Mouse (Mus musculus): ENCODE data around the gene Ank3.
A peak's percentile ranks its signal among the peaks of the same experiment; 100 is the strongest.
"Not testable (repeated sequence)": the region's sequence is repeated elsewhere in the genome, so short reads cannot be mapped to it uniquely, and the experiment has no call there.

Gene Ank3

GRCm38 (mm10) chr10:69398763-69399590 is at the start of gene Ank3:
Ank3 (plus strand) TSS chr10:69398773.
- no peak for DNase-seq (ENCODE audit: low read depth, low spot score)

DNA sequence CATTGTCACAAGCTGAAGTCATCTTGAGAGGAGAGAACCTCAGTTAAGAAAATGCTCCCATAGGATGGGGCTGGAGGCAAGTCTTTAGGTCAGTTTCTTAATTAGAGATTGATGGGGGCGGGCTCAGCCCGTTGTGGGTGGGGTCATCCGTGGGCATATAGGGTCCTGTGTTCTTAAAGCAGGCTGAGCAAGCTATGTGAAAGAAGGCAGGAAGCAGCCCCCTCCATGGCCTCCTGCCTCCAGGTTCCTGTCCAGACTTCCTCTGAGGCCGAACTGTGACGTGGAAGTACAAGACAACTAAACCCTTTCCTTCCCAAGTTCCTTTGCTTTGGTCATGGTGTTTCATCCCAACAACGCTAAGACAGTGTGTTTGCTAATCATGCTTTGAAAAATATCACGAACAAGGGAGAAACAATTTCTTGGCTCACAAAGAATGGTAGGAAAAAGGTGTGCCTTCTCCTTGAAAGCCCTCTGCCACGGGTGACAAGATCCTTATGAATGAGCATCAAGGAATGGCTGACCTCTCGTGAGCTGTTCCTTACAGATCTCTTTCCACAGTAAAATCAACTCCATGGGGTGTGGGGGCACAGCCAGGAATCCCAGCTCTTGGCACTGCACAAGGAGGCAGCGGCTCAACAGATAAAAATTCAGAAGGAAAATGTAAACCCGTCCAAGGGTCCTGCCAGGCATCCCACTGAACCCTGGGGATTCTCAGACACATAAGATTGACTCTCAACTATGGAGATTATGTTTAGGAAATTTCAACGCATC is 47.3 kb upstream of the Ank3 start:
- DNase-seq (ENCODE audit: low read depth, low spot score): no peak

- DNase-seq (ENCODE audit: low read depth, low spot score): no peak
These were observed 46.7 kb upstream of the Ank3 start for GRCm38 (mm10) chr10:69351842-69352211.

DNA sequence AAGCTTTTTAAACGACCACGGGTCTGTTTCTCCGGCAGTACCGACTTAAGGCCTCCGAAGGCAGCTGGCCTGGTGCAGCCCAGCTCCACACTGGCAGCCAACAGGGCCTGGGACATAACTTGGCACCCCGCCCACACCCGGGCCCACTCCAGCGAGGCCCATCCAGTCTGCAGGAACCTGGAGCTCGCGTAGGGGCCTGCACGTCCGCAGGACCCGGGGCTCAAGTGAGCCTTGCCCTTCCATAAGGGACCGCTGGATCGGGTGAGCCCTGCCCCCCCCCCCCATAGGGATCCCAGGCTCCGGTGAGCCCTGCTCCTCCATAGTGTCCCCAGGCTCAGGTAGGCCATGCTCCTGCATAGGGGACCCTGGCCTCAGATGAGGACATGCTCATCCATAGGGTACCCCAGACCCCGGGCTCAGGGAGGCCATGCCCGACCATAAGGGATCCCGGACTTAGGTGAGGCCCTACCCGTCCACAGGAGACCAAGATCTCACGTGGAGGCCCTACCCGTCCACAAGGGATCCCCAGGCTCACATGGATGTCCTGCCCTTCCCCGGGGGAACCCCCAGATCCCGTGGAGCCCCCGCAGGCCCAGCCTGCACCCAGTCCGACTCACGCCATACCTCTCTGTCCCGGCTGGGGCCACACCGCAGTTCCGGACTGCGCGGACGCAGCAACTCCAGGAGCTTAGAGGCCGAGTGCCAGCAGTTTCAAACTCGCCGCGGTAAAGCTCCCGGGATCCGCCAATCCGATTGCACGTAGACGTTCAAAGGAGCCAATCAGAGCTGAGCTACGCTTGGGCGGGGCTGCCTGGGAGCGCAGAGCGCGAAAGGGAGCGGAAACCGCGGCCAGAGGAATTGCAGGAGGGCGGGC is 46.1 kb upstream of the Ank3 start, which contains the start of gene Cdk1:
Gene Cdk1, minus strand, starts transcription at position 727 of the 874 bp plus-strand sequence.
- DNase-seq (ENCODE audit: low read depth, low spot score): peak; percentile 86

- not testable (repeated sequence) for DNase-seq (ENCODE audit: low read depth, low spot score)
These were observed 45.5 kb upstream of the Ank3 start for GRCm38 (mm10) chr10:69353086-69353479.

DNA sequence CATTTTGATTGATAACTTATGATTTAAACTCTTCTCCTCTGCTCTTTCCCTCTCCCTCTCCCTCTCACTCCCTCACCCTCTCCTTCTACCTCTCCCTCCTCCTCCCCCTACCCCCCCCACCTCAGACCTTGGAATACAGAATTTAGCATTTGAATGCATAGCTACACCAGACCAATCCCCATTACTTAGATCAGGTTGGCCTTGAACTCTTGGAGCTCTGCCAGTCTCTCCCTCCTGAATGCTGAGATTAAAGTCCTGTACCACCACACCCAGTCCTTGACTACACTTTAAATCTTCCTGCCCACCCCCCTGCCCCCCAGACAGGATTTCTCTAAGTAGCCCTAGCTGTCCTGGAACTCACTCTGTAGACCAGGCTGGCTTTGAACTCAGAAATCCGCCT is 38.9 kb upstream of the Ank3 start:
- DNase-seq (ENCODE audit: low read depth, low spot score): no peak

GRCm38 (mm10) chr10:69366208-69366607 is 32.4 kb upstream of the Ank3 start:
- no peak for DNase-seq (ENCODE audit: low read depth, low spot score)

GRCm38 (mm10) chr10:69366877-69367387 is 31.6 kb upstream of the Ank3 start:
- no peak for DNase-seq (ENCODE audit: low read depth, low spot score)

DNA sequence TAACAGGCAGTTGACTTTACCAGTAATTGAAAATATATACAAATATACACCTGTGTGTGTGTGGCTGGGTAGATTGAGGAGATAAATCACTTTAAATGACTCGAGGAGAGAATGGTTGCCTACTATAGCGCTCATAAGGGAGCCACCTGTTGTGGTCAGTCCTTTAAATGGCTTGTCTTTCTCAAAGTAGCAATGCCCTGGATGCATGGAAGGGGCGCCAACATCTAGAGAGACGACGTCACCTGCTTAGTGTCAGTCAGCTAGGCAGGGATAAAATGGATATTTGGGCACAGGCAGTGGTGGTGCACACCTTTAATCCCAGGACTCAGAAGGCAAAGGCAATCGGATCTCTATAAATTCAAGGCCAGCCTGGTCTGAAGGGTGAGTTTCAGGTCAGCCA is 29.3 kb upstream of the Ank3 start:
- DNase-seq (ENCODE audit: low read depth, low spot score): no peak

- no peak for DNase-seq (ENCODE audit: low read depth, low spot score)
These were observed 27.1 kb upstream of the Ank3 start for GRCm38 (mm10) chr10:69371441-69371840.

DNA sequence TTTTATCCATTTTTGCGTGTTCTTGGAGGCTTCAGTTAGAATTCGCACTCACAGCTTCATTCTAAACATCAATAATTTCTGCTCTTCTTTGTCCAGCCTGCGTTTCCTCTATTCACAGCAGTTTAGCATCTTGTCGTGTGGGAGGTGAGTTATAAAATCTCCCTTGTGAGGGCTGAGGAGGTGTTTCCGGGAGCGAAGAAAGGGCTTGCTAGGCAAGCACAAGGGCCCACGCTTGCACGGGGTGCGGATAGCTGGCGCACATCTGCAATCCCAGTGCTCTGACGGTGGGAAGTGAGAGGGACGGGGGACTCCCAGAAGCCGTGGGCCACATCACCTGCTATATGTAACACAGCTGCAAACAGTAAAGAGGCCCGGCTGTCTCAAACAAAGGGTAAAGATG is 26.5 kb upstream of the Ank3 start:
- peak; percentile 39 for DNase-seq (ENCODE audit: low read depth, low spot score)

DNA sequence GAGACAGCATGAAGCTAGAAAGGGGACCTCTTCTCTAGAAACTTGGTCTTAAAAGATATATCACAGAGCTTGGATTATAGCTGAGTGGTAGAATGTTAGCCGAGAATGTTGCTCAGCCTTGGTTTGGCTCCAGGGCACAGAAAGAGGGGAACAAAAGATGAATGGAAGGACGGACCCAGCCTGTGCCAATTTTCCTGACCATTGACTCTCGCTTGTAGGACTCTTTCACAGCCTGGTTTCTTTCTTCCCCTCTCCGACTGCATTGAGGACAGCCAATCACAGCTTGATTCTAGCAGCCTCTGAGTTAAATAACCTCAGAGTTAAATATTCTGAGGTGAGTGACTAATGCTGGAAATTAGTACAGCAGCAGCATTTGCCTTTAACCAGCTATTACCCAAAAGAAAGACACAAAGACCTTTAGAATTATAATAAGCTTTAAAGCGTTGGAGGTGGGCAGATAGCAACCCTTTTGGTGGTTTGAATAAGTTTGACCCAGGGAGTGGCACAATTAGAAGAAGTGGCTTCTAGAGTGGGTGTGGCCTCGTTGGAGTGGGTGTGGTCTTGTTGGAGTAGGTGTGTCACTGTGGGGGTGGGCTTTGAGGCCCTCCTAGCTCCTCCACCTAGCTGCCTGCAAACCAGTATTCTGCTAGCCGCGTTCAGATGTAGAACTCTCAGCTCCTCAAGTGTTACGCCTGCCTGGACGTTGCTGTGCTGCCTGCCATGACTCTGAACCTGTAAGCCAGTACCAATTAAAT is 24.6 kb upstream of the Ank3 start:
- DNase-seq (ENCODE audit: low read depth, low spot score): no peak

- no peak for DNase-seq (ENCODE audit: low read depth, low spot score)
These were observed 23.4 kb upstream of the Ank3 start for GRCm38 (mm10) chr10:69375154-69375553.

- DNase-seq (ENCODE audit: low read depth, low spot score): no peak
These were observed 15.4 kb upstream of the Ank3 start for GRCm38 (mm10) chr10:69383186-69383585.

DNA sequence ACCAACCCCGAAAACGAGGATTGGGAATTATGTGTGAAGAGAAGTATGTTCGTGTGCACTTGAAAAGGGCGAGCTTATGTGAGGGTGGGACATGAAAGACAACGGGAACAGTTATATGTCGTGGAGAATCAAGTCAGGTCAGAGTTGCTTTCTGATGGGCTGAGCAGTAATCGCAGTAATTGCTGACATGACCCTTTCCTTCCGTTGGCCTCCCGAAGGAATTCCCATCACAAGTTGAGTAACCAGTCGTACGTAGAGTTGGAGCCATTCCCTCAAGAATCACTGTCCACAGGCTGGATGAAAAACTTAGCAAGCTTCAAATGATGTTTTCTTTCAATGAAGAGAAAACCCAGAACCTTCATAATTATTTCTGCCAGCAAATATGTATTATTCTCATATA is 13.9 kb upstream of the Ank3 start:
- DNase-seq (ENCODE audit: low read depth, low spot score): no peak

- no peak for DNase-seq (ENCODE audit: low read depth, low spot score)
These were observed 13.4 kb upstream of the Ank3 start for GRCm38 (mm10) chr10:69385136-69385535.

GRCm38 (mm10) chr10:69386767-69387166 is 11.8 kb upstream of the Ank3 start:
- no peak for DNase-seq (ENCODE audit: low read depth, low spot score)

GRCm38 (mm10) chr10:69389511-69389910 is 9.1 kb upstream of the Ank3 start:
- DNase-seq (ENCODE audit: low read depth, low spot score): no peak

- no peak for DNase-seq (ENCODE audit: low read depth, low spot score)
These were observed 293 bp upstream of the Ank3 start for GRCm38 (mm10) chr10:69398197-69398762.

DNA sequence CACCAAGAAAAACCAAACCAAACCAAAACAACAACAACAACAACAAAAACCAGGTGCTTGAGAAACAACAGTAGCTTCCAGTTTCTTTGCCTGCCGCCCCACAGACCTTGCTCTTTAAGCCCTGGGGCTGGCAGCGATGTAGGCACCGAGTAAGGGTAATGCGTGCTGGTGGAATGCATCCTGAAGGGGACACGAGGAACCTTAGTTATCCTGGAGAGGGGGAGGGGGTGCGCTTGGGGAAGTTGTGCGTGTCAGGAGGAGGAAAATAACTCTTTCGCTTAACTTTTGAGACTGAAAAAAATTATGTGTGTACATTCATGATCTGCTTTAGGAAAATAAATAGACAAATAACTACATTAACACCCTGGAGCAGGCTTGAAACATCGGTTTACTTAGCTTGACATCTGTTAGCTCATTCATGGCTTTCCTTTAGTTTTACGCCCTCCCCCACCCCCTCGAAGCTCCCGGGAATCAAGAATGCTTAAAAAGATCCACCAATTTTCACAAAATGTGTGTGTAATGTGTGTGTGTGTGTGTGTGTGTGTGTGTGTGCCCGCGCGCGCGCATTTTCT is 1.3 kb downstream of the Ank3 start:
- no peak for DNase-seq (ENCODE audit: low read depth, low spot score)

All from telencephalon, adult 2 months (tissue).